Mouse (Mus musculus) cerebellum, adult 2 months (tissue): Measurements from ENCODE around the gene BC048562.

ENCODE experiments used
- CTCF ChIP-seq: fragments of 200-500 bp; IDR thresholded peaks from 2 replicates; pipeline ENCODE4 v1.5.1; 2011; ENCODE audit warnings: low read depth, mild to moderate bottlenecking, control low read depth, low read length, moderate library complexity, borderline replicate concordance; ENCODE audit not compliant: insufficient read depth
- POLR2A ChIP-seq: fragments of 200-500 bp; IDR thresholded peaks from 2 replicates; pipeline ENCODE4 v1.6.1; 2011; ENCODE audit warnings: low read length, control low read depth, borderline replicate concordance; ENCODE audit not compliant: insufficient read depth

DNA sequence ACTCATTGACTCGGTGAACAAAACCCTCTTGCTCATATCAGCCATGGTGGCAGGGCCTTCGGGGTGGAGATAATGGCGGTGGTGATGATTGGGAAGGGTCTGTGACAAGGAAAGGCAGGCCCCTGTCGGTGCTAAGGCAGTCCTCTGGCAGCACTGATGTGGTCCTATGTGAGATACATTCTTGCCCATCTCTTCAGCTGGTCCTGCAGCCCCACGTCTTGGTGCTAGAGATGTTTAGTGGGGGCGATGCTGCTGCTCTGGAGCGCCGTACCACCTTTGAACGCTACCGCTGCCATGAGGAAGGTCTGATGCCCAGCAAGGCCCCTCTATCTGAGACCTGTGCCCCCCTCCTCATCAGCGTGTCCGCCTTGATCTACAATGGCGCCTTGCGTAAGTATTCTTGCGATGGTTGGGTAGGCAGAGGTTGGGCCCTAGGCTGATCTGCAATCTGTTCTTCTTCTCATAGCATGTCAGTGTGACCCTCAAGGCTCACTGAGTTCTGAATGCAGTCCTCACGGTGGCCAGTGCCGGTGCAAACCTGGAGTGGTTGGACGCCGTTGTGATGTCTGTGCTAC is 49.1 kb downstream of the BC048562 start:
- TF ChIP-seq POLR2A (no peak), CTCF (no peak)
